Mouse (Mus musculus): ENCODE results near the gene 1700019A02Rik. TPM values are rescaled to one million over a fixed set of nuclear protein-coding genes. Genes with fewer than 3 reads are reported as not detected.
A peak's percentile ranks its signal among the peaks of the same experiment; 100 is the strongest.

1700019A02Rik gene
- polyA plus RNA-seq, 1 experiment from 2014 or later, result not detected

GRCm38 (mm10) chr1:53123066-53123465 lies 64.4 kb downstream of the 1700019A02Rik start:
- Histone ChIP-seq H3K9me3 (replicated peaks) (no peaks in the 10 kb centered on the region), H3K36me3 (no peaks in the 10 kb centered on the region), H3K4me1 (replicated peaks) (no peaks in the 10 kb centered on the region), H3K27me3 (no peaks in the 10 kb centered on the region), H3K9ac (no peak overlapping the region), H3K27ac (no peak overlapping the region), H3K4me2 (no peak overlapping the region), H3K4me3 (no peak overlapping the region)
- ATAC-seq (replicated peaks; ENCODE audit: insufficient number of reproducible peaks, insufficient read depth, low FRiP score, low read depth), result no peak
- WGBS, result 51% methylated on average over 2 of the region's 2 CpGs

- no peak overlapping the region for H3K9ac ChIP-seq
- no peaks in the 10 kb centered on the region for H3K36me3 ChIP-seq
- H3K4me2 ChIP-seq, result no peak overlapping the region
- no peak for ATAC-seq (replicated peaks; ENCODE audit: insufficient number of reproducible peaks, insufficient read depth, low FRiP score, low read depth)
- 0 out of 2 replicates have a peak overlapping the region, but pooled peaks have one; percentile 29 for H3K27ac ChIP-seq
- H3K27me3 ChIP-seq, result no peaks in the 10 kb centered on the region
- no peaks in the 10 kb centered on the region for H3K9me3 ChIP-seq (replicated peaks)
- 33% methylated on average over 1 of the region's 1 CpGs for WGBS
- no peak overlapping the region for H3K4me3 ChIP-seq
- 0 out of 2 replicates have a peak, but pooled peaks cover 2% of the 10 kb centered on the region for H3K4me1 ChIP-seq (replicated peaks)
These were observed 76.9 kb downstream of the 1700019A02Rik start for GRCm38 (mm10) chr1:53110561-53110960.

Other genes with a start within 250 kb of the 1700019A02Rik start
- gene 1700019D03Rik, start 167.5 kb downstream of the 1700019A02Rik start, polyA plus RNA-seq (2015; fragmentation: Nextera tagmentation; extraction: Ambion mirVana), result 0.86 and 0.88 TPM in 2 replicates
- gene Mstn, start 126.0 kb downstream of the 1700019A02Rik start, polyA plus RNA-seq (2015; fragmentation: Nextera tagmentation; extraction: Ambion mirVana), result 2.0 TPM in 2 replicates
- gene Pms1, start 109.4 kb upstream of the 1700019A02Rik start, polyA plus RNA-seq (2015; fragmentation: Nextera tagmentation; extraction: Ambion mirVana), result 8.1 and 10.2 TPM in 2 replicates
- gene Ormdl1, start 109.5 kb upstream of the 1700019A02Rik start, polyA plus RNA-seq (2015; fragmentation: Nextera tagmentation; extraction: Ambion mirVana), result 23.0 and 26.8 TPM in 2 replicates
- 0.25 TPM in 1 of 2 replicates, not detected in the other for gene Gm28778, start 109.5 kb upstream of the 1700019A02Rik start, polyA plus RNA-seq (2015; fragmentation: Nextera tagmentation; extraction: Ambion mirVana)
- 22.5 and 25.6 TPM in 2 replicates for gene Osgepl1, start 126.0 kb upstream of the 1700019A02Rik start, polyA plus RNA-seq (2015; fragmentation: Nextera tagmentation; extraction: Ambion mirVana)
- 6.1 TPM in 1 of 2 replicates, not detected in the other for gene Asdurf, start 165.0 kb upstream of the 1700019A02Rik start, polyA plus RNA-seq (2015; fragmentation: Nextera tagmentation; extraction: Ambion mirVana)
- 0.38 and 0.40 TPM in 2 replicates for gene Gm28551, start 165.0 kb upstream of the 1700019A02Rik start, polyA plus RNA-seq (2015; fragmentation: Nextera tagmentation; extraction: Ambion mirVana)
- gene Asnsd1, start 165.1 kb upstream of the 1700019A02Rik start, polyA plus RNA-seq (2015; fragmentation: Nextera tagmentation; extraction: Ambion mirVana), result 52.8 and 54.6 TPM in 2 replicates

Measured in heart, embryonic 15.5 days (tissue).